Mouse (Mus musculus): ENCODE data around the gene Wbp4. TPM values are rescaled to one million over a fixed set of nuclear protein-coding genes. Genes with fewer than 3 reads are reported as not detected.
"Not testable (repeated sequence)": the region's sequence is repeated elsewhere in the genome, so short reads cannot be mapped to it uniquely, and the experiment has no call there.

The Wbp4 gene
- polyA plus RNA-seq, 1 experiment from 2014 or later = 45.6 TPM

DNA sequence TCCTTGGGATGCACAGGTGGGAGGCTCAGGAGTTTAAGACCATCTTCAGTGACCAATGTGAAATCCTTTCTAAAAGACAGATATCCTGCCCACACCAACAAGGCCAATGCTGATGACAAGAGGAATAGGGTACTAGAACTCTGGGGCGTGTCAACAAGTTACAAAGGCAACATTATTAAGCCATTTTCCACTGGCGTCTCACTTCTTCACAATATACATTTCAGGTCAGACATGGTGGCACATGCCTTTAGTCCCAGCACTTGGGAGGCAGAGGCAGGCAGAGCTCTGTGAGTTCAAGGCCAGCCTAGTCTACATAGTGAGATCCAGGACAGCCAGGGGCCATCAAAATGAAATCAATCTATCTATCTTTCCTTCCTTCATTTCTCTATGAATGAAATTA, 7.9 kb downstream of the Wbp4 start:
- H3K4me3 ChIP-seq = no peak overlapping the region
- H3K36me3 ChIP-seq (replicated peaks) = peaks cover 98% of the 10 kb centered on the region

DNA sequence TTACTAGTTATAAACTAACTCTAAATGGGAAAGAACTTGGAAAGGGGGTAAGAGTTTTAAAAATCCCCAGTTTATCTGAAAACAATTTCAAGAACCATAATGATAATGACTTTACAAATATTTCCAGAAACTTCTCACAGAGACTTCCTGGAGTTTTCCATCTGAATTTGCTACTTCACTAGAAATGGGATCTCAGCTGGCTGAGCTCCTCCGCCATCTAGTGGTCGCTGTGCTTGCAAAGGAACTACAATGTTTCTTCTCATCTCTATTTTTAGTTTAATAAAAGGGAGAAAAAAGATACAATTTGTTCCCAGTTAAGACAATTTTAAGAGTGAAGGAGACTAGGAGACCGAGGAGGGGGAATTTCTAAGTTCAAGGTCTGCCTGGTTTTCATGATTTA, 13.7 kb downstream of the Wbp4 start:
- H3K27me3 ChIP-seq (ENCODE audit: poor library complexity, severe bottlenecking) = no peaks in the 10 kb centered on the region
- H3K4me1 ChIP-seq = no peaks in the 10 kb centered on the region
- no peaks in the 10 kb centered on the region for H3K9me3 ChIP-seq
- peaks cover 94% of the 10 kb centered on the region for H3K36me3 ChIP-seq (replicated peaks)
- WGBS = 32% methylated on average over 3 of the region's 3 CpGs
- H3K4me3 ChIP-seq = no peak overlapping the region
- no peak for DNase-seq (ENCODE audit: extremely low spot score, low spot score)
- no peak overlapping the region for H3K27ac ChIP-seq

More for the DNA sequence above, 7.9 kb downstream of the Wbp4 start:
- no peak overlapping the region for H3K27ac ChIP-seq
- no peaks in the 10 kb centered on the region for H3K9me3 ChIP-seq
- no peak for DNase-seq (ENCODE audit: extremely low spot score, low spot score)
- H3K4me1 ChIP-seq = no peaks in the 10 kb centered on the region
- 92% methylated on average over 2 of the region's 2 CpGs for WGBS
- no peaks in the 10 kb centered on the region for H3K27me3 ChIP-seq (ENCODE audit: poor library complexity, severe bottlenecking)

DNA sequence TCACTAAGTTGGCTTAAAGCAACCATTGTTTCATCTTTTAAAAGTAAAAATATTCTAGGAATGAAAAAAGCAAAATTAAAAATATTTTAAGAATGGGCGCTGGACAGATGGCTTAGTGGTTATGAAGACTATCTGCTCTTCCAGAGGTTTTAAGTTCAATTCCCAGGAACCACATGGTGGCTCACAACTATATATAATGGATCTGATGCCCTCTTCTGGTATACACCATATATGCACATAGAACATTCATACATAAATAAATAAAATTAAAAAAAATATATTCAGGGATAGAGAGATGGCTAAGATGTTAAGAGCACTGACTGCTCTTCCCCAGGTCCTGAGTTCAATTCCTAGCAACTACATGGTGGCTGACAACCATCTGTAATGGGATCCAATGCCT, 15.7 kb downstream of the Wbp4 start:
- no peaks in the 10 kb centered on the region for H3K9me3 ChIP-seq
- H3K27ac ChIP-seq = no peak overlapping the region
- WGBS = 93% methylated on average over 1 of the region's 1 CpGs
- no peaks in the 10 kb centered on the region for H3K27me3 ChIP-seq (ENCODE audit: poor library complexity, severe bottlenecking)
- no peak for DNase-seq (ENCODE audit: extremely low spot score, low spot score)
- no peaks in the 10 kb centered on the region for H3K4me1 ChIP-seq
- H3K36me3 ChIP-seq (replicated peaks) = peaks cover 94% of the 10 kb centered on the region
- no peak overlapping the region for H3K4me3 ChIP-seq

DNA sequence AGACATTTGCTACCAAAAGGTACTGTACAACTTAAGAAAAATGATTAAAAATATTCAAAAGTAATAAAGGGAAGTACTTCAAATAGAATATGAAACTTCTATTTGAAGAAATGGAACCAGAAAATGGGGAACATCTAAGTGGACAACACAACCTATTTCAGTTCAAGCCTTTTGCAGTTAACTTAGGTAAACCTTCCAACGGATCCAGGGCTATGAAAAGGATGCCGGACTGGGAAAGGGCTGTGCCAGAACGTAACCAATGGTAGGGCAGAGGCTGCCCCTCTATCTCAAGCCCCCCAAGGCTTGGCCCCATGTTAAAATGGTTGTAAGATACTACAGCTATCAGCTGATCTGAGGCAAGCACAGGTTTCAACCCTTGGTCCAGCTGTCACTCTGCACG, 20.3 kb downstream of the Wbp4 start:
- Histone ChIP-seq H3K27me3 (ENCODE audit: poor library complexity, severe bottlenecking) (no peaks in the 10 kb centered on the region), H3K9me3 (no peaks in the 10 kb centered on the region), H3K4me3 (no peak overlapping the region), H3K27ac (no peak overlapping the region), H3K4me1 (no peaks in the 10 kb centered on the region), H3K36me3 (replicated peaks) (peaks cover 60% of the 10 kb centered on the region)
- DNase-seq (ENCODE audit: extremely low spot score, low spot score) = no peak
- WGBS = 91% methylated on average over 4 of the region's 4 CpGs

DNA sequence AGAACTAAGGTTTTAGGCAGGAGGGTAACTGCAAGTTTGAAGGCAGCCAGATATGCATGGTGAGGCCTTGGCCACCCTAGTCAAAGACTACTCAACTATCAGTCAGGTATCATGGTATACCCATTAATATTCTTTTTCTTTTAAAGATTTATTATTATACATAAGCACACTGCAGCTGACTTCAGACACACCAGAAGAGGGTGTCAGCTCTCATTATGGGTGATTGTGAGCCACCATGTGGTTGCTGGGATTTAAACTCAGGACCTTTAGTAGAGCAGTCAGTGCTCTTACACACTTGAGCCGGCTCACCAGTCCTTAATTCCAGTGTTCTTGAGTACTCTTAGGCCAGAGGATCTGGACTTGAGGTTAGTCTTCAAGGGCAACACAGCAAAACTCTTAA, 20.9 kb downstream of the Wbp4 start:
- H3K36me3 ChIP-seq (replicated peaks) = peaks cover 54% of the 10 kb centered on the region
- 85% methylated on average over 1 of the region's 1 CpGs for WGBS
- H3K4me3 ChIP-seq = no peak overlapping the region
- H3K27me3 ChIP-seq (ENCODE audit: poor library complexity, severe bottlenecking) = no peaks in the 10 kb centered on the region
- no peaks in the 10 kb centered on the region for H3K4me1 ChIP-seq
- no peak for DNase-seq (ENCODE audit: extremely low spot score, low spot score)
- no peaks in the 10 kb centered on the region for H3K9me3 ChIP-seq
- no peak overlapping the region for H3K27ac ChIP-seq

DNA sequence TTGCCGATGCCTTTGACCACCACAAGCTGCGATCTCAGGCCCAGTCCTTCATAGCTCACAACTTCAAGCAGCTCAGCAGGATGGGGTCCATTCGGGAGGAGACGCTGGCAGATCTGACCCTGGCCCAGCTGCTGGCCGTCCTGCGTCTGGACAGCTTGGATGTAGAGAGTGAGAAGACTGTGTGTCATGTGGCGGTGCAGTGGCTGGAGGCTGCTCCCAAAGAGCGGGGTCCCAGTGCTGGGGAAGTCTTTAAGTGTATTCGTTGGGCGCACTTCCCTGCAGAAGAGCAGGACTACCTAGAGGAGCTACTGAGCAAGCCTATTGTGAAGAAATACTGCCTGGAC, 28.8 kb downstream of the Wbp4 start:
- H3K27me3 ChIP-seq (ENCODE audit: poor library complexity, severe bottlenecking); H3K4me1 ChIP-seq: not testable (repeated sequence)
- 94% methylated on average over 8 of the region's 10 CpGs for WGBS

DNA sequence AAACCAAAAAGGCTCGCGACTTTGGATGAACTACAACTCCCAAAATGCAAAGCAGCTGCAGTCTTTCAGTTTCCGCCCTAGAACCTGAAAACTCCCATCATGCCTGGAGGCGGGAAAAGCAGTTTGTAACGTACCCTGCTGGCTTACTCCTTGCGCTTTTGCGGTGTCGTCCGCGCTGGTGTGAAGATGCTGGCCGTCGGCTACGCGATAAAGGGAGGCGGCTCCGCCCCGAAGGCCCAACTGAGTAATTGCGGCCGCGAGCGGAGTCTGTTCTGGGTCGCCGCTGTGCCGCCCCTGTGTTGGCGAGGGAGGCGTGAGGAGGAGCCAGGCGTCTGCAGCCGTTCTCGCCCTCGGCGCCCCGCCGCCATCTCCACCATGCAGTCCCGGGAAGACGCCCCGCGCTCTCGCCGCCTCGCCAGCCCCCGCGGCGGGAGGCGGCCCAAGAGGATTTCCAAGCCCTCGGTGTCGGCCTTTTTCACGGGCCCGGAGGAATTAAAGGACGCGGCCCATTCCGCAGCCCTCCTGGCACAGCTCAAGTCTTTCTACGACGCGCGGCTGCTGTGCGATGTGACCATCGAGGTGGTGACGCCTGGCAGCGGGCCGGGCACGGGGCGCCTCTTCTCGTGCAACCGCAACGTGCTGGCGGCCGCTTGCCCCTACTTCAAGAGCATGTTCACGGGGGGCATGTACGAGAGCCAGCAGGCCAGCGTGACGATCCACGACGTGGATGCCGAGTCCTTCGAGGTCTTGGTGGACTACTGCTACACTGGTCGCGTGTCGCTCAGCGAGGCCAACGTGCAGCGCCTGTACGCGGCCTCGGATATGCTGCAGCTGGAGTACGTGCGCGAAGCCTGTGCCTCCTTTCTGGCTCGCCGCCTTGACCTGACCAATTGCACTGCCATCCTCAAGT, 29.4 kb downstream of the Wbp4 start, which contains the start of gene Kbtbd6:
Gene Kbtbd6, plus strand, starts transcription at position 155 of the 910 bp plus-strand sequence.
- Histone ChIP-seq H3K4me3 (peak within 1 kb of the TSS; percentile 58), H3K9me3 (peaks cover 12% of the 10 kb centered on the region), H3K27ac (peak within 1 kb of the TSS; percentile 90)
- not testable (repeated sequence) for H3K36me3 ChIP-seq (replicated peaks); H3K4me1 ChIP-seq; H3K27me3 ChIP-seq (ENCODE audit: poor library complexity, severe bottlenecking)
- DNase-seq (ENCODE audit: extremely low spot score, low spot score) = peak; percentile 88
- 17% methylated on average over 43 of the region's 89 CpGs for WGBS

More for the DNA sequence above, 28.8 kb downstream of the Wbp4 start:
- not testable (repeated sequence) for H3K4me3 ChIP-seq; H3K27ac ChIP-seq; H3K36me3 ChIP-seq (replicated peaks); DNase-seq (ENCODE audit: extremely low spot score, low spot score)
- H3K9me3 ChIP-seq = peaks cover 12% of the 10 kb centered on the region

DNA sequence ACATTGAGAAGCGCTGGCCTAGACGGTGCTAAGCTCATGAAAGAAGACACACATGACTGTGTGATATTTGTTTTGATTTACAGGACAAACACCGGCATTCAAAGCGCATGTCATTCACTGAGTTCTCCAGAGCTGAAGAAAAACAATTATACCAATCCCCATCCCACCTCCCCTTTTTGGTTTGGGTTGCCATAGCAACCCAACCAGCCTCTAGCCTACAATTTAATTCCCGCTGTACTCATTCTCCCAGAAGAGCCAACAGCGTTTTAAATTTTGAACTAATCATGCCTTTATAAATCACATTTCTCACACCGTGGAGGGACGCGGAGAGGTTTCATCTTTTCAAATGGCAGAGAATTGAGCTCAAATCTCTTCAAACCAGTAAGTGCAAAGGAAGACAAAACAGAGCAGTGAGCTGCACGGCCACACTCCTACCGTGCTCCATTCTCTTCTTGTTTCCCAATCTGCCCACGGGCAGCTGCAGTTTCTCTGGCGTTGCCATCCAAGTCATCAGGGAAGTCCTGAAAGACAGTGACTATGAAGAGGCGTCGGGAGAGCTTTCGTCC, 36.2 kb downstream of the Wbp4 start:
- WGBS = 41% methylated on average over 16 of the region's 16 CpGs

DNA sequence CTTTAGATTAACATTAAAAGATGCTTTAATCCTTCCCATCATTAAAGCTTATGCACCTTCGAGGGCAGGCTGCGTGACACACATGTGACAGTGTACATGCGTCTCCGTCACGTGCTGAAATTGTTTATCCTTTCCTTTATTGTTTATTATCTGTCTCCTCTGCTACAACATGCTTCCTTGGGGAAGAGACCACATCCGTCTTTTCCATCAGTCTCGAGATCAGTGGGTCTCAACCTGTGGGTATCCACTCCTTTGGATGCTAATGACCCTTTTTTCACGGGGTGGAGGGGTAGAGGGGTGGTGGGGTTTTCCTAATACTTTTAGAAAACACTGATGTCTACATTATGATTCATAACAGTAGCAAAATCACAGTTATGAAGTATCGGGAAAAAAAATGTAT, 36.7 kb downstream of the Wbp4 start:
- Histone ChIP-seq H3K36me3 (replicated peaks) (no peaks in the 10 kb centered on the region), H3K9me3 (no peaks in the 10 kb centered on the region), H3K27me3 (ENCODE audit: poor library complexity, severe bottlenecking) (no peaks in the 10 kb centered on the region), H3K4me1 (peaks cover 18% of the 10 kb centered on the region), H3K27ac (peak overlapping the region; percentile 80; the same call in 1 of the 2 replicates), H3K4me3 (peak overlapping the region; percentile 38; the same call in 1 of the 2 replicates)
- 91% methylated on average over 9 of the region's 9 CpGs for WGBS
- DNase-seq (ENCODE audit: extremely low spot score, low spot score) = no peak

More for the DNA sequence above, 36.2 kb downstream of the Wbp4 start:
- peak overlapping the region; percentile 80 for H3K27ac ChIP-seq
- no peaks in the 10 kb centered on the region for H3K9me3 ChIP-seq
- H3K4me1 ChIP-seq = peaks cover 18% of the 10 kb centered on the region
- no peaks in the 10 kb centered on the region for H3K27me3 ChIP-seq (ENCODE audit: poor library complexity, severe bottlenecking)
- peak overlapping the region; percentile 38 for H3K4me3 ChIP-seq
- peak; percentile 33 for DNase-seq (ENCODE audit: extremely low spot score, low spot score)
- H3K36me3 ChIP-seq (replicated peaks) = no peaks in the 10 kb centered on the region

DNA sequence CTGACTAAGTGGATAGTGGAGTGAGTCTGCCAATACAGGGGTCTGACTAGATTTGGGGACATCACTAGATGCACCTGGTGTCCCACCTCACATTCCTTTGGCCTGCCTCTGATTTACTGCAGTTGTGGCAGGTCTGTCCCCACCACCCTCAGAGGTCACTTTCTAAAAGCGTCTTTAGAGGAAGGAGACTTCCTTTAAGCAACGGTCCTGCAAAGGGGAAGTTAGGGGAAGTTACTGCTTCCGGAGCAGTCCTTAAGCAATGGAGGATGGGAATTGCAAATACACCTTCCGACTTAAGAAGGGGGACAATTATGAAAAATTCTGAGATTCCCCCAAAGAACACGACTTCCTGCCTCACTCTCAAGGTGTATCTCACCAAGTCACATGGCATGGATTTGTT, 39.9 kb downstream of the Wbp4 start:
- Histone ChIP-seq H3K27me3 (ENCODE audit: poor library complexity, severe bottlenecking) (no peaks in the 10 kb centered on the region), H3K36me3 (replicated peaks) (no peaks in the 10 kb centered on the region), H3K9me3 (no peaks in the 10 kb centered on the region), H3K27ac (no peak overlapping the region), H3K4me1 (peaks cover 18% of the 10 kb centered on the region), H3K4me3 (no peak overlapping the region)
- whole genome bisulfite sequencing = 86% methylated on average over 5 of the region's 5 CpGs
- no peak for DNase-seq (ENCODE audit: extremely low spot score, low spot score)

DNA sequence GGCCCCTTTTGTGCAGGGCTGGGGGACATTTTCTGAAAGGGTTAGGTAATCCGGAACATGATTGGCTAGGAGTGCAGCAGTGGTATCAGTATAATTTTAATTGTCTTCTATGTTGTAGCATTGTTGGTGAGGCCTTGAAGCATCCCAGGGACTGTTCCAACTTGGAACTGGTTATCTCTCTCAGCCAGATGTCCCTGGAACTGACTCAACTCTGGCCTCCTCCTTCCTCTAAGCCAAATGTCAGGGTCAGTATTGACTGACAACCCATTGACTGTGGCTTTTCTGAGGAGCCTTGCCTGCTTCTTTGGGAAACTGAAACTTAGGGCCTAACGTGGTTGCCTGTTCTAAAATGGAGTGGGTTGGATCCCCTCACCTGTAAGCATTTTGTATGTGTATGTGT, 40.7 kb downstream of the Wbp4 start:
- Histone ChIP-seq H3K9me3 (no peaks in the 10 kb centered on the region), H3K4me3 (no peak overlapping the region), H3K4me1 (peaks cover 14% of the 10 kb centered on the region), H3K27ac (no peak overlapping the region), H3K36me3 (replicated peaks) (no peaks in the 10 kb centered on the region), H3K27me3 (ENCODE audit: poor library complexity, severe bottlenecking) (no peaks in the 10 kb centered on the region)
- DNase-seq (ENCODE audit: extremely low spot score, low spot score) = no peak
- 84% methylated on average over 2 of the region's 2 CpGs for WGBS

DNA sequence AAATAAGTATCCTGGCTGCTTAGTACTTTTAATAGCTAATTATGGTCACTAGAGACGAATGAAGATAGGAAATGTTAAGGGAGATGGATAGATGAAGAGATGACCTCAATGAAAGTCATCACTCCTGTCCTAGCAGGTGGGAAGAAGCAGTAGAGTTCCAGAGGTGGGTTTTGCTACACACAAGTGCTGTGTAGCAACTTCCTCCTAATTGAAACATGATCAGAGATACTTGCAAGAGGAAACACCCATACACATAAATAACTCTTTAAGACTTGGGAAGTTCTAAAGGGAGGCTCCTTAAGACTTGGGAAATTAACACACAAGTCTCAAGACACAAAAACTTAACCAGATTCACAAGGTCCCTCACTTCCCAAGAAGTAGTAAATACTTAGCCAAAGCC, 47.3 kb downstream of the Wbp4 start:
- no peak overlapping the region for H3K4me3 ChIP-seq
- H3K4me1 ChIP-seq = no peaks in the 10 kb centered on the region
- 83% methylated on average over 1 of the region's 1 CpGs for WGBS
- H3K27ac ChIP-seq = no peak overlapping the region
- no peak for DNase-seq (ENCODE audit: extremely low spot score, low spot score)
- H3K36me3 ChIP-seq (replicated peaks) = peaks cover 5% of the 10 kb centered on the region
- H3K27me3 ChIP-seq (ENCODE audit: poor library complexity, severe bottlenecking) = no peaks in the 10 kb centered on the region
- 0 out of 2 replicates have a peak, but pooled peaks cover 4% of the 10 kb centered on the region for H3K9me3 ChIP-seq

DNA sequence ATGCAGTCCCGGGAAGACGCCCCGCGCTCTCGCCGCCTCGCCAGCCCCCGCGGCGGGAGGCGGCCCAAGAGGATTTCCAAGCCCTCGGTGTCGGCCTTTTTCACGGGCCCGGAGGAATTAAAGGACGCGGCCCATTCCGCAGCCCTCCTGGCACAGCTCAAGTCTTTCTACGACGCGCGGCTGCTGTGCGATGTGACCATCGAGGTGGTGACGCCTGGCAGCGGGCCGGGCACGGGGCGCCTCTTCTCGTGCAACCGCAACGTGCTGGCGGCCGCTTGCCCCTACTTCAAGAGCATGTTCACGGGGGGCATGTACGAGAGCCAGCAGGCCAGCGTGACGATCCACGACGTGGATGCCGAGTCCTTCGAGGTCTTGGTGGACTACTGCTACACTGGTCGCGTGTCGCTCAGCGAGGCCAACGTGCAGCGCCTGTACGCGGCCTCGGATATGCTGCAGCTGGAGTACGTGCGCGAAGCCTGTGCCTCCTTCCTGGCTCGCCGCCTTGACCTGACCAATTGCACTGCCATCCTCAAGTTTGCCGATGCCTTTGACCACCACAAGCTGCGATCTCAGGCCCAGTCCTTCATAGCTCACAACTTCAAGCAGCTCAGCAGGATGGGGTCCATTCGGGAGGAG, 54.5 kb downstream of the Wbp4 start:
- H3K4me1 ChIP-seq; DNase-seq (ENCODE audit: extremely low spot score, low spot score); H3K27me3 ChIP-seq (ENCODE audit: poor library complexity, severe bottlenecking): not testable (repeated sequence)
- Histone ChIP-seq H3K9me3 (peaks cover 17% of the 10 kb centered on the region), H3K4me3 (peak overlapping the region; percentile 60), H3K27ac (peak overlapping the region; percentile 89), H3K36me3 (replicated peaks) (peaks cover 21% of the 10 kb centered on the region)
- WGBS = 66% methylated on average over 7 of the region's 59 CpGs

Measured in forebrain, embryonic 10.5 days (tissue).